In genomic region chr7:142088886-142089285, GRCm38 (mm10) we compare ENCODE assay signal across 9 mouse cellular contexts. TPM values are rescaled to one million over a fixed set of nuclear protein-coding genes. Genes with fewer than 3 reads are reported as not detected.
DNase-seq lines count a peak whose midpoint lies in the region; ATAC-seq and TF ChIP-seq lines count a peak whose summit lies in the region.
"Had no signal": no experiment of that assay in that cellular context is flagged by ENCODE, and none has a peak within 500 bp of the region (broad histone marks: within the 10 kb centered on the region; RNA-seq: fewer than 3 reads in every experiment).

No protein-coding gene starts in this region.

- peak overlapping the region; percentile 11 for H3K4me2 ChIP-seq in forebrain, embryonic 16.5 days (ENCODE audit: low read length)
- H3K4me2 ChIP-seq: embryonic facial prominence, embryonic 12.5 days; limb, embryonic 15.5 days had no signal

- TF ChIP-seq POLR2A in cerebellum, adult 2 months (IDR thresholded peaks at IDR 0.05; ENCODE audit: borderline replicate concordance, insufficient read depth, low read length), result no peak

- no peaks in the 10 kb centered on the region for H3K9me3 ChIP-seq in forebrain, embryonic 16.5 days (ENCODE audit: control insufficient read depth, low read length)
- H3K9me3 ChIP-seq: embryonic facial prominence, embryonic 12.5 days; limb, embryonic 15.5 days had no signal

- H3K4me3 ChIP-seq in cerebellum, adult 2 months (replicated peaks; ENCODE audit: insufficient read depth, low read depth, low read length), result no peak overlapping the region
- H3K4me3 ChIP-seq in forebrain, embryonic 16.5 days (replicated peaks; ENCODE audit: low read length), result no peak overlapping the region
- H3K4me3 ChIP-seq: embryonic facial prominence, embryonic 12.5 days; limb, embryonic 15.5 days had no signal

- WGBS in cerebellum, adult 2 months, result 9% methylated on average over 5 of the region's 5 CpGs
- 4% methylated on average over 5 of the region's 5 CpGs for WGBS in forebrain, embryonic 16.5 days

- ATAC-seq in forebrain, embryonic 16.5 days, result peak; percentile 65

- H3K9ac ChIP-seq in forebrain, embryonic 16.5 days (replicated peaks; ENCODE audit: low read depth, low read length), result no peak overlapping the region; the same call in none of the 2 replicates
- H3K9ac ChIP-seq: embryonic facial prominence, embryonic 12.5 days; limb, embryonic 15.5 days had no signal

- H3K27me3 ChIP-seq in cerebellum, adult 2 months (ENCODE audit: control insufficient read depth, insufficient read depth, low read length), result no peaks in the 10 kb centered on the region
- no peaks in the 10 kb centered on the region for H3K27me3 ChIP-seq in forebrain, embryonic 16.5 days (replicated peaks; ENCODE audit: control insufficient read depth, insufficient read depth, low read length)

- no peak for TF ChIP-seq CTCF in cerebellum, adult 2 months (IDR thresholded peaks at IDR 0.05; ENCODE audit: borderline replicate concordance, insufficient read depth, low read depth, low read length)

- peaks cover 17% of the 10 kb centered on the region for H3K36me3 ChIP-seq in forebrain, embryonic 16.5 days (ENCODE audit: control insufficient read depth, insufficient read depth)
- H3K36me3 ChIP-seq: embryonic facial prominence, embryonic 12.5 days; limb, embryonic 15.5 days had no signal

- peak; percentile 63 to 64 for DNase-seq in right cerebral cortex, adult 2 months (ENCODE audit: low spot score in 2 of 2)
- DNase-seq in right cerebral cortex, postnatal 36 days (ENCODE audit: low spot score in 2 of 2), result no peak
- peak; percentile 54 to 64 for DNase-seq in cerebellum, adult 2 months
- peak; percentile 82 for DNase-seq in liver
- DNase-seq in retina, adult 2 months (ENCODE audit: low read depth, low spot score), result peak; percentile 62
- DNase-seq in gastrocnemius, postnatal 25 days, result no peak

- peaks cover 63% of the 10 kb centered on the region for H3K4me1 ChIP-seq in cerebellum, adult 2 months (ENCODE audit: control insufficient read depth, insufficient read depth, low read length)
- peaks cover 73% of the 10 kb centered on the region for H3K4me1 ChIP-seq in forebrain, embryonic 16.5 days (replicated peaks; ENCODE audit: control insufficient read depth, insufficient read depth, low read length)

- H3K27ac ChIP-seq in cerebellum, adult 2 months (ENCODE audit: insufficient read depth, low read length), result 0 out of 2 replicates have a peak overlapping the region, but pooled peaks have one; percentile 36
- peak overlapping the region; percentile 52 for H3K27ac ChIP-seq in forebrain, embryonic 16.5 days (ENCODE audit: low read length)
- H3K27ac ChIP-seq: embryonic facial prominence, embryonic 12.5 days; limb, embryonic 15.5 days had no signal

RNA-seq across cellular contexts. Expression of gene Dusp8, which starts 6.8 kb away (rescaled TPM):
- 85.8 and 90.1 TPM in 2 replicates for polyA plus RNA-seq in cerebellum, adult 2 months (2012; rRNA removed)
- 84.9 and 98.7 TPM in 2 replicates for polyA plus RNA-seq in forebrain, embryonic 16.5 days (2015; fragmentation: Nextera tagmentation; extraction: Ambion mirVana)
- 10 to 100 TPM; 16.8 to 46.3 TPM for total RNA-seq in gastrocnemius, postnatal 25 days (2021)

RNA-seq across cellular contexts. Expression of gene Mob2, which starts 28.0 kb away (rescaled TPM):
- 67.5 and 73.4 TPM in 2 replicates for polyA plus RNA-seq in cerebellum, adult 2 months (2012; rRNA removed)
- polyA plus RNA-seq in forebrain, embryonic 16.5 days (2015; fragmentation: Nextera tagmentation; extraction: Ambion mirVana), result 53.2 and 54.2 TPM in 2 replicates
- 10 to 100 TPM; 37.8 to 42.9 TPM for total RNA-seq in gastrocnemius, postnatal 25 days (2021)

RNA-seq across cellular contexts. Expression of gene Gm45618, which starts 31.6 kb away (rescaled TPM):
- polyA plus RNA-seq in cerebellum, adult 2 months (2012; rRNA removed), result not detected in 2 replicates
- 0.34 TPM in 1 of 2 replicates, not detected in the other for polyA plus RNA-seq in forebrain, embryonic 16.5 days (2015; fragmentation: Nextera tagmentation; extraction: Ambion mirVana)
- not detected for total RNA-seq in gastrocnemius, postnatal 25 days (2021)
- polyA plus RNA-seq: embryonic facial prominence, embryonic 12.5 days; limb, embryonic 15.5 days had no signal

RNA-seq across cellular contexts. Expression of gene Gm39115, which starts 46.9 kb away (rescaled TPM):
- polyA plus RNA-seq in cerebellum, adult 2 months (2012; rRNA removed), result not detected in 2 replicates
- polyA plus RNA-seq in forebrain, embryonic 16.5 days (2015; fragmentation: Nextera tagmentation; extraction: Ambion mirVana), result not detected in 2 replicates
- total RNA-seq in gastrocnemius, postnatal 25 days (2021), result not detected
- polyA plus RNA-seq: embryonic facial prominence, embryonic 12.5 days; limb, embryonic 15.5 days had no signal

RNA-seq across cellular contexts. Expression of gene Gm45337, which starts 55.5 kb away (rescaled TPM):
- polyA plus RNA-seq in cerebellum, adult 2 months (2012; rRNA removed), result not detected in 2 replicates
- polyA plus RNA-seq in forebrain, embryonic 16.5 days (2015; fragmentation: Nextera tagmentation; extraction: Ambion mirVana), result not detected in 2 replicates
- not detected for total RNA-seq in gastrocnemius, postnatal 25 days (2021)
- polyA plus RNA-seq: embryonic facial prominence, embryonic 12.5 days; limb, embryonic 15.5 days had no signal

Comparison
In these comparisons a context has a peak if more than half of its experiments do, and no peak if none do; other contexts are left out.
1. DNase-seq: peak in right cerebral cortex, adult 2 months (2 of 2), cerebellum, adult 2 months (2 of 2), liver (single experiment) and retina, adult 2 months (single experiment); none in right cerebral cortex, postnatal 36 days (0 of 2) and gastrocnemius, postnatal 25 days (single experiment).